Mouse (Mus musculus): ENCODE measurements around the gene Hoxb5.

GRCm38 (mm10) chr11:96300354-96301063 is 2.6 kb upstream of the Hoxb5 start:
- TF ChIP-seq CTCF (IDR thresholded peaks at IDR 0.05; ENCODE audit: control insufficient read depth, insufficient read depth, low read length): no peak
- no peak for TF ChIP-seq POLR2A (IDR thresholded peaks at IDR 0.05; ENCODE audit: borderline replicate concordance, control insufficient read depth, low read depth, low read length)

Measured in bone marrow, adult 2 months (tissue).